Mouse (Mus musculus): ENCODE data around the gene Wwtr1. TPM values are rescaled to one million over a fixed set of nuclear protein-coding genes. Genes with fewer than 3 reads are reported as not detected.

Wwtr1 gene
- polyA plus RNA-seq, 1 experiment from 2014 or later: 30.9 TPM

DNA sequence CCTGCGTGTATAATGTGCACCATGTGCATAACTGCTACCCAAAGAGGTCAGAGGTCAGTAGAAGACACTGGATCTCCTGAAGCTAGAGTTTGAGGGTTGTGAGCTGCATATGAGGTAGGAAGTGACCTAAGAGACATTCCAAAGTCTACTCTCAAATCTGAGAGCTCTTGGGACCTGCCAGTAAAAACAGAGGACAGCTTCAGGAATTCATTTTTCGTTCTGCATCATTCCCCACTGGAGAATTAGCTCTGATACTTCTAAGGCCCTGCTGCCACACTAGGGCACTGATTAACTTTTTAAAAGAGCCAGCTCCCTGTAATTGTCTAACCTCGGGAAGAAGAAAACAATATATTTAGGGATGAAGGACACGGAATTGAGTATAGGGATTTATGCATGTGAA lies 53.8 kb downstream of the Wwtr1 start:
- H3K27me3 ChIP-seq (replicated peaks; ENCODE audit: control insufficient read depth, insufficient read depth, low read length): no peaks in the 10 kb centered on the region

GRCm38 (mm10) chr3:57519995-57520394 lies 55.7 kb downstream of the Wwtr1 start:
- no peak overlapping the region for H3K27ac ChIP-seq (replicated peaks; ENCODE audit: low read depth, low read length)
- H3K4me1 ChIP-seq (ENCODE audit: control insufficient read depth, insufficient read depth, low read length): no peaks in the 10 kb centered on the region
- no peak overlapping the region for H3K4me2 ChIP-seq (ENCODE audit: low read depth, low read length)
- WGBS: 86% methylated on average over 7 of the region's 7 CpGs
- H3K4me3 ChIP-seq (ENCODE audit: low read depth, low read length): no peak overlapping the region
- ATAC-seq (ENCODE audit: low read depth): peak; percentile 30; the same call in 1 of the 2 replicates
- H3K27me3 ChIP-seq (replicated peaks; ENCODE audit: control insufficient read depth, insufficient read depth, low read length): no peaks in the 10 kb centered on the region
- no peak overlapping the region for H3K9ac ChIP-seq (ENCODE audit: low read depth, low read length)
- H3K36me3 ChIP-seq (ENCODE audit: control insufficient read depth, insufficient read depth, low read length): no peaks in the 10 kb centered on the region
- DNase-seq (ENCODE audit: low spot score): peak; percentile 30
- no peaks in the 10 kb centered on the region for H3K9me3 ChIP-seq (ENCODE audit: control insufficient read depth, low read length)

More for the DNA sequence above, 53.8 kb downstream of the Wwtr1 start:
- Histone ChIP-seq H3K36me3 (ENCODE audit: control insufficient read depth, insufficient read depth, low read length) (0 out of 2 replicates have a peak, but pooled peaks cover 7% of the 10 kb centered on the region), H3K27ac (replicated peaks; ENCODE audit: low read depth, low read length) (no peak overlapping the region), H3K4me3 (ENCODE audit: low read depth, low read length) (no peak overlapping the region), H3K9me3 (ENCODE audit: control insufficient read depth, low read length) (peaks cover 6% of the 10 kb centered on the region; the same call in 1 of the 2 replicates), H3K4me2 (ENCODE audit: low read depth, low read length) (no peak overlapping the region), H3K9ac (ENCODE audit: low read depth, low read length) (no peak overlapping the region), H3K4me1 (ENCODE audit: control insufficient read depth, insufficient read depth, low read length) (no peaks in the 10 kb centered on the region)
- ATAC-seq (ENCODE audit: low read depth) (no peak), DNase-seq (ENCODE audit: low spot score) (no peak)
- 80% methylated on average over 4 of the region's 4 CpGs for WGBS

- Histone ChIP-seq H3K4me2 (ENCODE audit: low read depth, low read length) (no peak overlapping the region), H3K27me3 (replicated peaks; ENCODE audit: control insufficient read depth, insufficient read depth, low read length) (no peaks in the 10 kb centered on the region), H3K27ac (replicated peaks; ENCODE audit: low read depth, low read length) (no peak overlapping the region), H3K4me3 (ENCODE audit: low read depth, low read length) (no peak overlapping the region), H3K9ac (ENCODE audit: low read depth, low read length) (no peak overlapping the region), H3K4me1 (ENCODE audit: control insufficient read depth, insufficient read depth, low read length) (peaks cover 7% of the 10 kb centered on the region; the same call in 1 of the 2 replicates), H3K9me3 (ENCODE audit: control insufficient read depth, low read length) (no peaks in the 10 kb centered on the region), H3K36me3 (ENCODE audit: control insufficient read depth, insufficient read depth, low read length) (no peaks in the 10 kb centered on the region)
- 71% methylated on average over 4 of the region's 4 CpGs for WGBS
- ATAC-seq (ENCODE audit: low read depth): no peak
- DNase-seq (ENCODE audit: low spot score): no peak
Measured at GRCm38 (mm10) chr3:57516146-57516545, 59.6 kb downstream of the Wwtr1 start.

DNA sequence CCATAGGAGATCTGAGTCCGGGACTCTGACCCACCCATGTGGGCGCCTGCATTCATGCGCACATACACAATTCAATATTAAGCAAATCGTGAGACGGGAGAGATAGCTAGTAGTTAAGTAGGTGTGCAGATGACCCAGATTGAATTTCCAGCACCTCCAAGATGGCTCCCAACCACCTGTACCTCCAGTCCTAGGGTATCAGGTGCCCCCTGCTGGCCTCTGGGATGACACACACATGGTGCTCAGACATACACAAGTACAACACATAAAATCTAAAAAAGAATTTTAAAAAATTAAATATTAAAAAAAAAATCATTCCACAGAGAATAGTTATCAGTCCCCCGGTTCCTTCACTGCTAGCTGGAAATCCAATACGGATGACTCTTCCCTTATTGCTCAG lies 60.7 kb downstream of the Wwtr1 start:
- no peak overlapping the region for H3K4me3 ChIP-seq (ENCODE audit: low read depth, low read length)
- H3K4me1 ChIP-seq (ENCODE audit: control insufficient read depth, insufficient read depth, low read length): peaks cover 8% of the 10 kb centered on the region; the same call in 1 of the 2 replicates
- no peak overlapping the region for H3K27ac ChIP-seq (replicated peaks; ENCODE audit: low read depth, low read length)
- H3K9ac ChIP-seq (ENCODE audit: low read depth, low read length): no peak overlapping the region
- no peak overlapping the region for H3K4me2 ChIP-seq (ENCODE audit: low read depth, low read length)
- no peak for ATAC-seq (ENCODE audit: low read depth)
- H3K36me3 ChIP-seq (ENCODE audit: control insufficient read depth, insufficient read depth, low read length): no peaks in the 10 kb centered on the region
- H3K27me3 ChIP-seq (replicated peaks; ENCODE audit: control insufficient read depth, insufficient read depth, low read length): no peaks in the 10 kb centered on the region
- WGBS: 97% methylated on average over 7 of the region's 7 CpGs
- DNase-seq (ENCODE audit: low spot score): no peak
- H3K9me3 ChIP-seq (ENCODE audit: control insufficient read depth, low read length): no peaks in the 10 kb centered on the region

DNA sequence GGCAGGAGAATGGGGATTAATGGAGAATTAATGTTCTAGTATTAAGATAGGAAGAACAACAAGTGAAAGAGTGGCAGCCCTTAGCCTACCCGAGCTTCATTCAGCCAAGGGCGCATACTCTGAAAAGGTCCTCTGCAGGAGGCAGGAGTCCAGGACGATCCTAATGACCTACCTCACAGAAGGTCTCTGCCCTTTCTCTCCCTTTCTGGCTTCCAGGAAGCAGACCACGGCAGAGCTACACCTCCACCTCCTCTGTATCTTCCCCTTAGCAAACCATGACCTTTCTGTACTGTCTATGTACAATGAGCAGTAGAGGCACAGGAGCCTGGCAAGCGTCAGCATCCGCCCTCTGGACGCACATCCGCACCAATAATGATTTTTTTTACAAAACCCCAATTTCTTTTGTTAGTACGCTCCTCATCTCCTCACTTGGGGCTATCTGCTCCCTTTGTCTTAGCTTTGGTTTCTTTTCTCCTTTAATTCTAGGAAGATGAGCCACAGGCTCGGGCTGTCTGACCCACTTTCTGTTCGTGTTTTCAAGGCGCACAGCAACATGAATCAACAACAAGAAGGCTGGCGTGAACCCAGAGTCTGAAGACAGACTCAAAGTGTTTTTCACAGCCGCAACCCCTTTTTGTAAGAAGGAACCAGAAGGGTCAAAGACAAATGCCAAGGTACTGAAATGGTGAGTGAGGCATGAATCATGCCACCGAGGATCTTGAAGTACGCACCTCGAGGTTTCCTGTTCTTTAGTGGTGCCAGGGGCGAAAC lies 63.7 kb downstream of the Wwtr1 start:
- Histone ChIP-seq H3K4me2 (ENCODE audit: low read depth, low read length) (no peak overlapping the region), H3K4me3 (ENCODE audit: low read depth, low read length) (no peak overlapping the region), H3K36me3 (ENCODE audit: control insufficient read depth, insufficient read depth, low read length) (no peaks in the 10 kb centered on the region), H3K27me3 (replicated peaks; ENCODE audit: control insufficient read depth, insufficient read depth, low read length) (no peaks in the 10 kb centered on the region), H3K9me3 (ENCODE audit: control insufficient read depth, low read length) (no peaks in the 10 kb centered on the region), H3K4me1 (ENCODE audit: control insufficient read depth, insufficient read depth, low read length) (peaks cover 8% of the 10 kb centered on the region; the same call in 1 of the 2 replicates), H3K9ac (ENCODE audit: low read depth, low read length) (no peak overlapping the region), H3K27ac (replicated peaks; ENCODE audit: low read depth, low read length) (no peak overlapping the region; the same call in 1 of the 2 replicates)
- WGBS: 77% methylated on average over 18 of the region's 18 CpGs
- no peak for DNase-seq (ENCODE audit: low spot score)
- no peak for ATAC-seq (ENCODE audit: low read depth)

DNA sequence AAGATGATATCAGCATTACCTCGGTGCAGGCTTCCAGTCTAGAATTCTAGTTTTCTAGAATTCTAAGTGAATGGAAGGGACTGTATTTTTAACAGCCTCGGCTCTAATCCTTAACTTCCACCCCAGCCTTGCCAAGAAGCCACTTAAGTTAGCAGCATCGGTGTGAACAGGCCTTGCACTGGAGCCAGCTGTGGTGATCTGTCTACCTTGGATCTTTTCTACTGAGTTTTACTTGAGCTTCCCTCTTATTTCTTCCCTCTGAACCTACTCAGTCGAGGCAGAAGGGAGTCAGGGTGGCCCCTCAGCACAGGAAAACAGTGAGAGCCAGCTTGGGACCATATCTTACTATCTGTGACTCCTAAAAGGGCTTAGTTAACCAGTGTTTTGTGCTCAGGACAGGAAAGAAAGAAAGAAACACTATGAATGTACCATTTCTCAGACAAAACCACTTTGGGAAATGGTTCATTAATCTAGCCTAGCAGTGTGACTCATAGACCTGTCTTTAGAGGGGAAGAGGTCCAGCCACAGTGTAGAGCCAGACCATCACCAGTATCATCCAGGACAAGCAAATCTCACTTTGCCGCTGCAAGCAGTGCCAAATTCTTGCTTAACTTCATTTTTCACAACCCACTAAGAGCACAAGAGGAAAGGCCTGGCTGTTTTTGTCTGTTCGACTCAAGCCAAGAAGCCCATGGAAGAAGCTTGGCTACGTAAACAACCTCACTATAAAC lies 65.6 kb downstream of the Wwtr1 start:
- H3K4me2 ChIP-seq (ENCODE audit: low read depth, low read length): no peak overlapping the region
- DNase-seq (ENCODE audit: low spot score): no peak
- 83% methylated on average over 7 of the region's 7 CpGs for WGBS
- no peak overlapping the region for H3K27ac ChIP-seq (replicated peaks; ENCODE audit: low read depth, low read length)
- ATAC-seq (ENCODE audit: low read depth): no peak
- H3K36me3 ChIP-seq (ENCODE audit: control insufficient read depth, insufficient read depth, low read length): no peaks in the 10 kb centered on the region
- H3K9ac ChIP-seq (ENCODE audit: low read depth, low read length): no peak overlapping the region
- no peaks in the 10 kb centered on the region for H3K9me3 ChIP-seq (ENCODE audit: control insufficient read depth, low read length)
- no peaks in the 10 kb centered on the region for H3K27me3 ChIP-seq (replicated peaks; ENCODE audit: control insufficient read depth, insufficient read depth, low read length)
- peaks cover 8% of the 10 kb centered on the region for H3K4me1 ChIP-seq (ENCODE audit: control insufficient read depth, insufficient read depth, low read length)
- H3K4me3 ChIP-seq (ENCODE audit: low read depth, low read length): no peak overlapping the region

GRCm38 (mm10) chr3:57505991-57506390 lies 69.7 kb downstream of the Wwtr1 start:
- DNase-seq (ENCODE audit: low spot score): no peak
- Histone ChIP-seq H3K9ac (ENCODE audit: low read depth, low read length) (no peak overlapping the region), H3K27ac (replicated peaks; ENCODE audit: low read depth, low read length) (no peak overlapping the region), H3K4me1 (ENCODE audit: control insufficient read depth, insufficient read depth, low read length) (no peaks in the 10 kb centered on the region; the same call in 1 of the 2 replicates), H3K27me3 (replicated peaks; ENCODE audit: control insufficient read depth, insufficient read depth, low read length) (no peaks in the 10 kb centered on the region), H3K4me2 (ENCODE audit: low read depth, low read length) (no peak overlapping the region), H3K4me3 (ENCODE audit: low read depth, low read length) (no peak overlapping the region), H3K9me3 (ENCODE audit: control insufficient read depth, low read length) (no peaks in the 10 kb centered on the region), H3K36me3 (ENCODE audit: control insufficient read depth, insufficient read depth, low read length) (0 out of 2 replicates have a peak, but pooled peaks cover under 1% of the 10 kb centered on the region)
- WGBS: 83% methylated on average over 10 of the region's 10 CpGs
- ATAC-seq (ENCODE audit: low read depth): no peak

GRCm38 (mm10) chr3:57504756-57505155 lies 71.0 kb downstream of the Wwtr1 start:
- no peak overlapping the region for H3K9ac ChIP-seq (ENCODE audit: low read depth, low read length)
- peaks cover 10% of the 10 kb centered on the region; the same call in 1 of the 2 replicates for H3K36me3 ChIP-seq (ENCODE audit: control insufficient read depth, insufficient read depth, low read length)
- H3K4me2 ChIP-seq (ENCODE audit: low read depth, low read length): no peak overlapping the region
- ATAC-seq (ENCODE audit: low read depth) (no peak), DNase-seq (ENCODE audit: low spot score) (no peak)
- H3K4me1 ChIP-seq (ENCODE audit: control insufficient read depth, insufficient read depth, low read length): no peaks in the 10 kb centered on the region; the same call in 1 of the 2 replicates
- H3K9me3 ChIP-seq (ENCODE audit: control insufficient read depth, low read length): no peaks in the 10 kb centered on the region
- no peak overlapping the region for H3K27ac ChIP-seq (replicated peaks; ENCODE audit: low read depth, low read length)
- no peaks in the 10 kb centered on the region for H3K27me3 ChIP-seq (replicated peaks; ENCODE audit: control insufficient read depth, insufficient read depth, low read length)
- WGBS: 41% methylated on average over 2 of the region's 2 CpGs
- no peak overlapping the region for H3K4me3 ChIP-seq (ENCODE audit: low read depth, low read length)
